Mouse (Mus musculus) kidney, adult 2 months (tissue): ENCODE results near the gene Dnajb7. TPM values are rescaled to one million over a fixed set of nuclear protein-coding genes. Genes with fewer than 3 reads are reported as not detected.
A peak's percentile ranks its signal among the peaks of the same experiment; 100 is the strongest.

Source experiments
- DNase-seq: peaks from one replicate; pipeline ENCODE4 v3.0.0; 2021
- H3K27ac ChIP-seq: fragments of 200-500 bp; 2 replicates; pipeline ENCODE4 v1.5.1; 2012; ENCODE audit warnings: low read depth, low read length, control low read depth, inconsistent platforms; ENCODE audit not compliant: insufficient read depth
- H3K27me3 ChIP-seq: fragments of 200-500 bp; replicated peaks from 2 replicates; pipeline ENCODE4 v1.6.1; 2012; ENCODE audit warnings: mild to moderate bottlenecking, moderate library complexity, low read length, inconsistent platforms; ENCODE audit not compliant: control insufficient read depth, insufficient read depth
- H3K36me3 ChIP-seq: fragments of 200-500 bp; 2 replicates; pipeline ENCODE4 v1.6.1; 2012; ENCODE audit warnings: mild to moderate bottlenecking, moderate library complexity, low read length, inconsistent platforms; ENCODE audit not compliant: control insufficient read depth, insufficient read depth
- H3K4me1 ChIP-seq: fragments of 200-500 bp; 2 replicates; pipeline ENCODE4 v1.6.1; 2011; ENCODE audit warnings: low read length; ENCODE audit not compliant: control insufficient read depth, insufficient read depth
- H3K4me3 ChIP-seq: fragments of 200-500 bp; 2 replicates; pipeline ENCODE4 v1.5.1; 2011; ENCODE audit warnings: mild to moderate bottlenecking, low read depth, low read length, control low read depth; ENCODE audit not compliant: insufficient read depth
- CTCF ChIP-seq: fragments of 200-500 bp; conservative IDR thresholded peaks from 2 replicates; pipeline ENCODE4 v1.5.1; 2011; ENCODE audit warnings: low read depth, mild to moderate bottlenecking, control low read depth, low read length, moderate library complexity, mixed read lengths; ENCODE audit not compliant: insufficient read depth, insufficient read length
- POLR2A ChIP-seq: fragments of 200-500 bp; IDR thresholded peaks from one replicate; pipeline ENCODE4 v1.6.1; 2011; ENCODE audit warnings: low read depth, low read length, control low read depth
- WGBS: fragments of 180-500 bp; shearing (Covaris S2); methylation state at CpG from one replicate; pipeline ENCODE4 v1.1.7; 2018; 5-methylcytosine and 5-hydroxymethylcytosine counted together
- polyA plus RNA-seq: library from polyadenylated mRNA; depleted of rRNA; stranded (reverse); fragments of >200 nt; gene quantifications from 2 replicates; pipeline ENCODE4 v1.2.3, GENCODE M21; 2012; rRNA removed

Dnajb7 gene
- polyA plus RNA-seq = 0.06 TPM in 1 of 2 replicates, not detected in the other

- Histone ChIP-seq H3K27me3 (no peaks in the 10 kb centered on the region), H3K36me3 (no peaks in the 10 kb centered on the region), H3K4me3 (no peak within 1 kb of the TSS), H3K27ac (no peak within 1 kb of the TSS), H3K4me1 (no peaks in the 10 kb centered on the region)
- WGBS = 100% methylated on average over 1 of the region's 1 CpGs
- TF ChIP-seq CTCF = no peak
- TF ChIP-seq POLR2A = no peak
- DNase-seq = no peak
Observed at GRCm38 (mm10) chr15:81408199-81408598, at the start of gene Dnajb7. Gene Dnajb7, minus strand, starts transcription at chr15:81408299.

GRCm38 (mm10) chr15:81448463-81448862, 40.4 kb upstream of the Dnajb7 start:
- 45% methylated on average over 3 of the region's 3 CpGs for WGBS
- Histone ChIP-seq H3K27me3 (no peaks in the 10 kb centered on the region), H3K4me1 (no peaks in the 10 kb centered on the region), H3K36me3 (no peaks in the 10 kb centered on the region; the same call in 1 of the 2 replicates), H3K4me3 (no peak overlapping the region), H3K27ac (no peak overlapping the region)
- TF ChIP-seq CTCF = peak; percentile 37
- no peak for TF ChIP-seq POLR2A
- peak; percentile 82 for DNase-seq

- no peak for DNase-seq
- Histone ChIP-seq H3K4me3 (no peak overlapping the region), H3K27me3 (no peaks in the 10 kb centered on the region), H3K36me3 (no peaks in the 10 kb centered on the region), H3K4me1 (no peaks in the 10 kb centered on the region), H3K27ac (no peak overlapping the region)
- no peak for TF ChIP-seq CTCF
- TF ChIP-seq POLR2A = no peak
Observed at GRCm38 (mm10) chr15:81439236-81439635, 31.1 kb upstream of the Dnajb7 start.

DNA sequence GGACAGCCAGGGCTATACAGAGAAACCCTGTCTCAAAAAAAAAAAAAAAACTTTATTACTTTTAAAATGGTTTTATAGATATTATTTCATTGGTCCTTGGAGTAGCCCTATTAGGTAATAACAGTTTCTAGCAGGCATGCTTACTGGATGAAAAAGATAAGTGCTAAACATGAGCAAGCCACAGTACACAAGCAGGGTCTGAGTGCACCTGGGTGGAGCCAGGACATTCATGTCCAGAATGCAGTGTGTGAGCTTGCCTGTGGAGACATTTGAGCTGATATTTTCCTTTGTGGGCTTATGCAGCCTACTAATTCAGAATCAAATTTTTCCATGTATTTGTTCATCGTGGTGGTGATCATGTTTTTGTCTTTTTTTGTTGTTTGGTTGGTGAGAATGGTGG, 30.2 kb upstream of the Dnajb7 start:
- Histone ChIP-seq H3K27ac (no peak overlapping the region), H3K4me1 (no peaks in the 10 kb centered on the region), H3K27me3 (no peaks in the 10 kb centered on the region), H3K4me3 (no peak overlapping the region), H3K36me3 (no peaks in the 10 kb centered on the region)
- TF ChIP-seq CTCF (no peak), POLR2A (no peak)
- 96% methylated on average over 1 of the region's 1 CpGs for WGBS
- DNase-seq = no peak

DNA sequence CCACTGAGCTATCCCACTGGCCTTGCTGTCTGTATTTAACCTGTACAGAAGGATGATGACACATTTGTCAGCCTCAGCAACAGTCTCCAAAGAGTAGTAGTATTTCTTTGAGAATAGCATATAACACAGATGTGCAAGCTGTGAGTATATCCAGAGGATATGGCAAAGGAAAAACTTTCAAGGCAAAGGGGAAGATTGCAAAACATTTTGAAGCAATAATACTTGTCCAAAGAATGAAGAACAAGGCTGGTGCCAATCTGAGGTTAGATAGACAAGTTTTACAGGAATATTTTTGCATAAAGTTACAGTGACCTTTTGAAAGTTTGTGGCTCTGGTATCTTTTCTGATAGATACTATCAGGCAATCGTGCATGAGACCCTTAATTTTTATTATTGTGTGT, 23.1 kb upstream of the Dnajb7 start:
- Histone ChIP-seq H3K27ac (no peak overlapping the region), H3K4me3 (no peak overlapping the region), H3K27me3 (no peaks in the 10 kb centered on the region), H3K36me3 (peaks cover 4% of the 10 kb centered on the region), H3K4me1 (no peaks in the 10 kb centered on the region)
- WGBS = 58% methylated on average over 1 of the region's 1 CpGs
- TF ChIP-seq POLR2A (no peak), CTCF (no peak)
- DNase-seq = no peak

- 70% methylated on average over 2 of the region's 2 CpGs for WGBS
- Histone ChIP-seq H3K4me1 (0 out of 2 replicates have a peak, but pooled peaks cover 2% of the 10 kb centered on the region), H3K4me3 (no peak overlapping the region), H3K27ac (no peak overlapping the region), H3K36me3 (peaks cover 4% of the 10 kb centered on the region), H3K27me3 (no peaks in the 10 kb centered on the region)
- no peak for DNase-seq
- TF ChIP-seq POLR2A (no peak), CTCF (no peak)
Observed at GRCm38 (mm10) chr15:81427947-81428346, 19.8 kb upstream of the Dnajb7 start.

DNA sequence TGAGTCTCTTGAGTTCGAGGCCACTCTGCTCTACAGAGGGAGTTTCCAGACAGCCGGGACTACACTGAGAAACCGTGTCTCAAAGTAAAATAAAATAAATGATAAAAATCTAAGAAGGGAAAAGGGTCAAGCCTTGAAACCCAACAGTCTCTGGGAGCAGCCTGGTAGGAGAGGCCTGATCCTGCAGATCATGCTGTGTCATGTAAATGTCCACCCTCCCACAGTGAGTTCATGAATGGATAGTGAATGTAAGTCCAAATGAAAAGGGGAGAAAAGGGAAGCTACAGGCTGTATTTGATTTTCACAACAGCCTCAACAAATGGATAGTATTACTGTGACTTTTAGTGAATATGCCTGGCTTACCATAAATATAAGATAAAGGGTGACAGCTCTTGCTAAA, 17.2 kb upstream of the Dnajb7 start:
- no peak for DNase-seq
- no peak overlapping the region for H3K4me3 ChIP-seq
- 84% methylated on average over 3 of the region's 3 CpGs for WGBS
- H3K36me3 ChIP-seq = peaks cover 2% of the 10 kb centered on the region; the same call in 1 of the 2 replicates
- peaks cover 13% of the 10 kb centered on the region for H3K4me1 ChIP-seq
- H3K27ac ChIP-seq = no peak overlapping the region
- TF ChIP-seq CTCF = no peak
- TF ChIP-seq POLR2A = no peak
- no peaks in the 10 kb centered on the region for H3K27me3 ChIP-seq
